Mouse (Mus musculus): ENCODE measurements around the gene Eif2b3.

- TF ChIP-seq CTCF (IDR thresholded peaks at IDR 0.05; ENCODE audit: low read depth, low read length) (no peak), TAL1 (conservative IDR thresholded peaks at IDR 0.05; ENCODE audit: low read depth, low read length) (no peak), GATA1 (IDR thresholded peaks at IDR 0.05; ENCODE audit: borderline replicate concordance, low read length) (no peak), POLR2AphosphoS5 (IDR thresholded peaks at IDR 0.05; ENCODE audit: insufficient replicate concordance, low read depth, low read length) (no peak), GATA2 (IDR thresholded peaks at IDR 0.05; ENCODE audit: borderline replicate concordance, low read depth, low read length) (no peak)
Measured at GRCm38 (mm10) chr4:117070624-117071023, 51.4 kb downstream of the Eif2b3 start.

All from G1E (cell line).